Mouse (Mus musculus): ENCODE data around the gene Iglon5. TPM values are rescaled to one million over a fixed set of nuclear protein-coding genes. Genes with fewer than 3 reads are reported as not detected.
A peak's percentile ranks its signal among the peaks of the same experiment; 100 is the strongest.

Gene Iglon5
- polyA plus RNA-seq, 1 experiment from 2014 or later, result 10.7 TPM

DNA sequence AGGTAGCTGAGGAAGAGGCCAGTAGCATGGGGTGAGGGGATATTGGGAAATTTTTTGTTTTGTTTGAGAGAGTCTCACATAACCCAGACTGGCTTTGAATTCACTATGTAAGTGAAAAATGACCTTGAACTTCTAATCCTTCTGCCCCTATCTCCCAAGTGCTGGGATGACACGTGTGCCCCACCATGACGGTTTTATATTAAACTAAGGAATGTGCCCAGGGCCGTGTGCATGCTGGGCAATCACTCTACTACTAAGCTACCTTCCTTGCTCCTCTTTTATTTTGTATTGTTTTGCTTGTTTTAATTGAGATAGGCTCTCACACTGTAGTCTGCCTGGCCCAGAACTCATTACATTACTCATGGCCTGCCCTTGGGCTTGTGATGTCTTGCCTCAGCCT, 48.8 kb downstream of the Iglon5 start:
- no peaks in the 10 kb centered on the region for H3K27me3 ChIP-seq
- peaks cover 21% of the 10 kb centered on the region for H3K4me1 ChIP-seq (replicated peaks)
- H3K9me3 ChIP-seq, result no peaks in the 10 kb centered on the region
- no peak overlapping the region for H3K4me3 ChIP-seq
- 82% methylated on average over 3 of the region's 3 CpGs for WGBS
- no peak overlapping the region for H3K27ac ChIP-seq (replicated peaks)
- ATAC-seq (ENCODE audit: low FRiP score, low read depth), result no peak
- H3K9ac ChIP-seq, result no peak overlapping the region
- H3K36me3 ChIP-seq, result no peaks in the 10 kb centered on the region
- H3K4me2 ChIP-seq, result no peak overlapping the region

DNA sequence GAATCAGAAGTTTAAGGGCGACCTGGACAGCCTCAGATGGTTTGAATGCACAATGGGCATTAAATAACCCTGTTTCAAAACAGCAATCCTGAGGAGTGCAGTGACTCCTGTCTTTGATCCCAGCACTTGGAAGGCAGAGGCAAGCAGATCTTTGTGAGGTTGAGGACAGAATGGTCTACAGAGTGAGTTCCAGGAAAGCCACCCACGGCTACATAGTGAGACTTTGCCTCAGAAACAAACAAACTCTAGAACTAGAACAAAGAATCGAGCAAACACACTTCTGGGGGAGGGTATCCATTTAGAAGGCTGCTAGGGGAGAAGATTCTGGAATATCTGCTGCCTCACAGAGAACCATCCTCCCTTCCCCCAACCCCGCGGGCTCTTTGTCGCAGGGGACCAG, 49.4 kb downstream of the Iglon5 start, which contains the start of gene Cldnd2:
Cldnd2 (plus strand) TSS at position 301 of the 400 bp plus-strand sequence.
- H3K9ac ChIP-seq, result no peak within 1 kb of the TSS
- no peak within 1 kb of the TSS for H3K4me2 ChIP-seq
- H3K4me3 ChIP-seq, result no peak within 1 kb of the TSS
- peaks cover 21% of the 10 kb centered on the region for H3K4me1 ChIP-seq (replicated peaks)
- 81% methylated on average over 6 of the region's 6 CpGs for WGBS
- no peaks in the 10 kb centered on the region for H3K27me3 ChIP-seq
- H3K27ac ChIP-seq (replicated peaks), result no peak within 1 kb of the TSS
- H3K9me3 ChIP-seq, result no peaks in the 10 kb centered on the region
- ATAC-seq (ENCODE audit: low FRiP score, low read depth), result no peak
- no peaks in the 10 kb centered on the region for H3K36me3 ChIP-seq

DNA sequence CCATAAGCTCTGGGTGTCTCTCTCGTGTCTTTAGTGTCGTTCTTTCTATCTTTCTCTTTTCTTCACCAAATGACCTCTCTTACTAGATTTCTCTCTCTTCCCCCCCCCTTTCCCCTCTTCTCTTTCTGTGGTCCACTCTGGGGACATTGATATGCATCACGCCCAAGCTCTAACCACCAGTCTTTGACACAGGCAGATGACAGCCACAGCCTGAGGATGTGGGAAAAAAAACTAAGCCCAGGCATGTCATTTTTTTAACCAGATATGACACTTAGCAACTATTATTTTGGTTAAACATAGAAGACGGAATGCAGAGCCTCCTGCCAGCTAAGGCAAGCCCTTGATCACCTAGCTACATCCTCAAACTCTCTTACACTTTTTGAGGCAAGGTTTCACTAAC, 51.3 kb downstream of the Iglon5 start:
- Histone ChIP-seq H3K36me3 (no peaks in the 10 kb centered on the region), H3K27ac (replicated peaks) (no peak overlapping the region), H3K9ac (no peak overlapping the region), H3K4me1 (replicated peaks) (peaks cover 10% of the 10 kb centered on the region), H3K27me3 (no peaks in the 10 kb centered on the region), H3K4me2 (no peak overlapping the region), H3K9me3 (no peaks in the 10 kb centered on the region), H3K4me3 (no peak overlapping the region)
- 87% methylated on average over 4 of the region's 4 CpGs for WGBS
- ATAC-seq (ENCODE audit: low FRiP score, low read depth), result no peak

DNA sequence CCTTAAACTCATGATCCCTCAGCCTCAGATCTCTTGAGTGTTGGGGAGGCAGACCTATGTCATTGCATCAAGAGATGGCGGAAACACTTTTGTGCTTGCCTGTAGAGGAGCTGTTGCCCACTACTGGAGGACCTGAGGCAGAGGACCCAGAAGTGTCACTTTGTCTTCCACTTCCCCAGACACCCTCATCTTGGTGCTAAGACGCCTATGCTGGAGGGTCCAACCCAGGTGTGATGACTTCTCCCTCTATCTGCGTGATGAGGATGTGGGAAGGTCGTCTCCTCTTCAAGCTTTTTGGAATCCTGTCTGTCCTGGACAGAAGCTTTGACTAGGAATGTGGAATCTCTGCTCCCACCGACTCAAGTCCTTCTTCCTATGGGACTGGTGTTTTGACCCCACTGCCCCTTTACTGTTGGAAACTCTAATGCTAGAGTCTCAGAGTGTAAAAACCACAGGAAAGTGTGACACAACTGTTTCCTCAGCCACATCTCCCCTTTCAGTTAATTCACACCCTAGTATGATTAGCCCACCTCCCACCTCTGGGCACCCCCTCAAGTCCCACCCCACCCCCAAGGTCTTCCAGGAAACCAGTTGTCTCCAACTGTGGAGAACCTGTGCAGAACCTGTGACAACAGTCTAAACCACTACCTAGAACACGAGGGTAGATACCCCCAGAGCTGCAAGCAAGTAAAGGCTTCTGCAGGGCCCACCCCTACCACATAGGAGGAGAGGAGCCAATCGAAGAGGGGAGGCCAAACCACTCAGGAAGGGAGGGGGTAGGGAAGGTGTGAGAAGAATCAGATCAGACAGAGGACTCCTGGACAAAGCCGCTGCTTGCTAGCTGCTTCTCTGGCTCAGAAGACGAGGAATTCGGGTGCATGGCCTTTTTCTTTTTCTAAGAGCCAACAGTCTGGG, 53.3 kb downstream of the Iglon5 start, which contains the start of gene Nkg7:
Nkg7 (plus strand) TSS at position 733 of the 915 bp plus-strand sequence.
- H3K27ac ChIP-seq (replicated peaks), result no peak within 1 kb of the TSS
- H3K9ac ChIP-seq, result no peak within 1 kb of the TSS
- no peaks in the 10 kb centered on the region for H3K36me3 ChIP-seq
- no peaks in the 10 kb centered on the region for H3K27me3 ChIP-seq
- WGBS, result 86% methylated on average over 10 of the region's 10 CpGs
- no peak within 1 kb of the TSS for H3K4me3 ChIP-seq
- ATAC-seq (ENCODE audit: low FRiP score, low read depth), result no peak
- no peak within 1 kb of the TSS for H3K4me2 ChIP-seq
- H3K9me3 ChIP-seq, result no peaks in the 10 kb centered on the region
- H3K4me1 ChIP-seq (replicated peaks), result no peaks in the 10 kb centered on the region

DNA sequence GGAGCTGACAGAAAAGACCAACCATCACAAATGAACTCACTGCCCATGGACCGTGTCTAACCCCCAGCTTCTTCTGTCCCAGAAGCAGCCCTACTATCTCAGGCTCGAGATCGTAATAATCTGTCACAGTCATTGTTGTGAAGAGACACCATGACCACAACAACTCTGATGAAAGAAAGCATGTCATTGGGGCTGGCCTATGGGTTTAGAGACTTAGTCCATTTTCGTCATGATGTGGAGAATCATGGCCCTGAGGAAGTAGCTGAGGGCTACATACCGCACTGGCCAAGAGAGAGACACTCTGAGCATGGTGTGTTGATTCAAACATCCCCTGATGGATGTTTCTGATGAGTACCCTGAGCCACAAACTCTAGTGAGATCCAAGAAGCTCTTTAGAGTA, 55.2 kb downstream of the Iglon5 start:
- WGBS, result 79% methylated on average over 5 of the region's 5 CpGs
- H3K36me3 ChIP-seq, result no peaks in the 10 kb centered on the region
- no peaks in the 10 kb centered on the region for H3K9me3 ChIP-seq
- no peak for ATAC-seq (ENCODE audit: low FRiP score, low read depth)
- no peaks in the 10 kb centered on the region for H3K27me3 ChIP-seq
- no peaks in the 10 kb centered on the region for H3K4me1 ChIP-seq (replicated peaks)
- no peak overlapping the region for H3K4me2 ChIP-seq
- H3K4me3 ChIP-seq, result no peak overlapping the region
- H3K9ac ChIP-seq, result no peak overlapping the region
- no peak overlapping the region for H3K27ac ChIP-seq (replicated peaks)

DNA sequence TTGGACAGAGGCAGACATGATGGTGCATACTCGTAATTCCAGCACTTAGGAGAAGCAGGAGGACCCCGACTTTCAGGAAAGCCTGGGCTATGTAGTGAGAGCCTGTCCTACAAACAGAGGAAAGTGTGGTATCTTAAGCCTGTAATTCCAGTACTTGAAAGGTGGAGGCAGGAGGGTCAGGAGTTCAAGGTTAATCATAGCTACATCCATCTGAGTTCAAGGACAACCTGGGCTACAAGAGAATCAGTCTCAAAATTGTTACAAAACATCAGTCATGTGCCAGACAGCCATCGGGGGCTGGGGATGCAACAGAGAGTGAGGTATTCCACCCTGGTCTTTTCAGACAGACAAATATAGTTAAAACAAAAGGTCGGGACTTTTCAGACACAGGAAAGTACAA, 57.0 kb downstream of the Iglon5 start:
- Histone ChIP-seq H3K27me3 (no peaks in the 10 kb centered on the region), H3K4me1 (replicated peaks) (no peaks in the 10 kb centered on the region), H3K27ac (replicated peaks) (no peak overlapping the region), H3K4me3 (no peak overlapping the region), H3K9ac (no peak overlapping the region), H3K9me3 (no peaks in the 10 kb centered on the region), H3K36me3 (no peaks in the 10 kb centered on the region), H3K4me2 (no peak overlapping the region)
- no peak for ATAC-seq (ENCODE audit: low FRiP score, low read depth)
- WGBS, result 77% methylated on average over 4 of the region's 4 CpGs

DNA sequence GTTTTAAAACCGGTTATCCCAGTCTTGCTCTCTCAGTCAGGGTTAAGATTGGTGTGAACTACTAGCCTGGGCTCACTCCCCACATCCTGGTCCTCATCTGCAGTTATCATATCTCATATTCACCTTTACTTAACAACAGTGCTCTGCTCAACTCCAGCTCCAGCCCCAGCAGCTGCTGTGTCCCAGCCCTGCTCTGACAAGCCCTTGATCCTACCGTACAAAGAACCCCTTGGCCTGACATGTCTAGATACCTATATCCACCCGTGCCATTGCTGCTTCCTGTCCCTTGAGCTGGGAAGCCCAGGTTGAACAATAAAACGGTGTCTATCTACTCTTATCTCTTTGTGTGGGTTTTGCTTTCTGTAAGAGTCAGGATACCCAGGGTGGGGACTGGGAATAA, 60.4 kb downstream of the Iglon5 start:
- H3K4me3 ChIP-seq, result no peak overlapping the region
- no peak overlapping the region for H3K4me2 ChIP-seq
- H3K27ac ChIP-seq (replicated peaks), result no peak overlapping the region
- ATAC-seq (ENCODE audit: low FRiP score, low read depth), result no peak
- H3K36me3 ChIP-seq, result no peaks in the 10 kb centered on the region
- H3K27me3 ChIP-seq, result no peaks in the 10 kb centered on the region
- WGBS, result 68% methylated on average over 4 of the region's 4 CpGs
- H3K9me3 ChIP-seq, result no peaks in the 10 kb centered on the region
- H3K9ac ChIP-seq, result no peak overlapping the region
- no peaks in the 10 kb centered on the region for H3K4me1 ChIP-seq (replicated peaks)

DNA sequence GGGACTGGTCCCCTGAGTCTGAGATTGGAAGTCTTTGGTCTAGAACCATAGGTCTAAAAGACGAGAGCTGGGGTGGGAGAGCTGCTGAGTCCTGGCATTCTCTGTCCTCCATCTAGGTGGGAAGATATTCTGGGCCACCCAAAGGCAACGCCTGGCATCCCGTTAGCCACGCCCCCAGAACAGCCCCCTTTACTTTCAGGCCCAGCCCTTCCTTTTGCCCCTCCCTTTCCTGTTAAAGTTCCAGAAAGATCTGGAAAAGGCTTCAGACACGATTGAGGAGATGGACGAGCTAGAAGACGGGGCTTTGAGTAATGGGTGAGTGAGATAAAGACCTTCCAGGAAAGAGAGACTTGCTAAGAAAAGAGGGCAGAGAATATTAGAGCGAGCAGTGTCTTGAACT, 62.5 kb downstream of the Iglon5 start, which contains the start of gene Lim2:
Lim2 (plus strand) TSS at position 265 of the 400 bp plus-strand sequence.
- Histone ChIP-seq H3K9ac (no peak within 1 kb of the TSS), H3K4me2 (no peak within 1 kb of the TSS), H3K4me1 (replicated peaks) (peaks cover 5% of the 10 kb centered on the region), H3K9me3 (no peaks in the 10 kb centered on the region), H3K27me3 (no peaks in the 10 kb centered on the region), H3K27ac (replicated peaks) (no peak within 1 kb of the TSS), H3K4me3 (no peak within 1 kb of the TSS), H3K36me3 (no peaks in the 10 kb centered on the region)
- no peak for ATAC-seq (ENCODE audit: low FRiP score, low read depth)
- 84% methylated on average over 8 of the region's 8 CpGs for WGBS

DNA sequence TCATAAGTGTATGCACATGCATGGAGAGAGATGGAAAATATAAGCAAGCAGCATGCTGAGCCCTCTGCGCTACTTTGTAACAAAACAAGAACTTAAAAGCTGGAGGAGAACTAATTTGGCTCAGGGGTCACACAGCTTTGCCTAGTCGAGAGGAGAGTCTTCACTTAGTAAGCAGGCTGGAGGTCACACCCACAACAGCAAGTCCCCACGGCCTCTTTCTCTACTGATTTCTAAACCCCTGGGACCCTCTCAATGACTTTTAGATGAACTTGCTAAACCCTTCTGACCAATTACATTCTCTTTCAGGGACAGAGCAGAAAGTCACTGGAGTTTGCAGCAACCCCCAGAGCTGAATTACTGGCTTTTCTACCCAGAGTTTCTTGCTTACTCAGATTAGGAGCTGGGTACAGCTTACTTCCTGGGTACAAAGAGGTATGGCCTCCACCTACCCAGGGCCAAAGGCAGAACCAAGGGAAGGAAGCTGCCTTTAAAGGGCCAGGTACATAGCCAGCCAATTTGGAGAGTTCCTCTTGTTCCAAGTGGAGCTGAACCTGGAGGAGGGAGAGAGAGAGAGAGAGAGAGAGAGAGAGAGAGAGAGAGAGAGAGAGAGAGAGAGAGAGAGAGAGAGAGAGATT, 65.8 kb downstream of the Iglon5 start:
- peaks cover 5% of the 10 kb centered on the region for H3K4me1 ChIP-seq (replicated peaks)
- H3K27me3 ChIP-seq, result no peaks in the 10 kb centered on the region
- ATAC-seq (ENCODE audit: low FRiP score, low read depth), result no peak
- H3K4me2 ChIP-seq, result no peak overlapping the region
- H3K9ac ChIP-seq, result no peak overlapping the region
- WGBS, result 70% methylated on average over 3 of the region's 3 CpGs
- no peak overlapping the region for H3K27ac ChIP-seq (replicated peaks)
- H3K36me3 ChIP-seq, result no peaks in the 10 kb centered on the region
- H3K4me3 ChIP-seq, result no peak overlapping the region
- no peaks in the 10 kb centered on the region for H3K9me3 ChIP-seq

DNA sequence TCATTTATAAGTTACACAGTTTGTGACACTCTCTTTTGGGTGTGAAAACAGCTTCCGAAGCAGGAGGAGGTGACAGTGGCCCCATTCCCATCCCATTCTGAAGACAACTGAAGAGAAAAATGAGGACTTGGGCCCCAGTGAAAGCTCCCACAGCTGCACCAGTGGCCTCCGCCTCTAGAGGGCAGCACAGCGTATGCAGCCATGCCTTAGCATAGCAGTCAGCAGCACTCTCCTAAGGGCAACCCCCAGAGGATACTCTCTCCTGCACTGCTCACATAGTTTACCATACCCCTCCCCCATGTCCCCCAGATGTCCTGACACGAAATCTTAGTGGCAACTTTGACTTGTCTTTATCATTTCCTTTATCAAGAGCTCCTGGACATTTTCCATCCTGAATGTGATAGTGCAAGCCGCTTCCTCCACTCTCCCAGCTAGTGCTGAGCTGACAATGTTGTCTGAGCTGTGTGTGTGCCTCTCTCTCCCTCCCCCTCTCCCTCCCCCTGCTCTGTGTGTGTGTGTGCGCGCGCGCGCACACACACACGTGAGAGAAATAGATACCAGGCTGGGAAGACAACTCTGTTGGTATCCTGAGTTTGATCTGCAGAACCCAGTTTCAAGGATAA, 66.8 kb downstream of the Iglon5 start:
- no peak overlapping the region for H3K9ac ChIP-seq
- WGBS, result 18% methylated on average over 11 of the region's 11 CpGs
- no peak overlapping the region for H3K27ac ChIP-seq (replicated peaks)
- peak overlapping the region; percentile 36 for H3K4me2 ChIP-seq
- no peaks in the 10 kb centered on the region for H3K36me3 ChIP-seq
- peak; percentile 94 for ATAC-seq (ENCODE audit: low FRiP score, low read depth)
- H3K27me3 ChIP-seq, result no peaks in the 10 kb centered on the region
- no peaks in the 10 kb centered on the region for H3K9me3 ChIP-seq
- 0 out of 2 replicates have a peak overlapping the region, but pooled peaks have one; percentile 5 for H3K4me3 ChIP-seq
- H3K4me1 ChIP-seq (replicated peaks), result peaks cover 5% of the 10 kb centered on the region
